Mouse (Mus musculus) megakaryocyte, adult 5-6 weeks (primary cell): ENCODE measurements around the gene Fcho2. TPM values are rescaled to one million over a fixed set of nuclear protein-coding genes. Genes with fewer than 3 reads are reported as not detected.
A peak's percentile ranks its signal among the peaks of the same experiment; 100 is the strongest.

ENCODE experiments used
- ATAC-seq: 2 replicates; pipeline ENCODE4 v1.8.0; 2016; ENCODE audit warnings: mild to moderate bottlenecking, inconsistent platforms; ENCODE audit not compliant: poor library complexity, severe bottlenecking
- total RNA-seq, 2 experiments: library from RNA; stranded (forward) in 1 of 2; stranded (reverse) in 1 of 2; fragments of 153-499, 151-499 nt in 1 of 2; fragments of 221-1000, 200-1000 nt in 1 of 2; gene quantifications; 2 replicates each; pipeline versions ENCODE4 v1.2.3 to v1.2.4; 2015 to 2017

Fcho2 gene
- total RNA-seq, 2 experiments from 2014 or later = 47.5 to 123 TPM

- no peak for ATAC-seq
These were observed 99.1 kb downstream of the Fcho2 start for GRCm38 (mm10) chr13:98716176-98716575.

- no peak for ATAC-seq
These were observed 99.7 kb downstream of the Fcho2 start for GRCm38 (mm10) chr13:98715443-98715990.

- no peak for ATAC-seq
These were observed 104.6 kb downstream of the Fcho2 start for GRCm38 (mm10) chr13:98710655-98711054.

GRCm38 (mm10) chr13:98710236-98710635 lies 105.0 kb downstream of the Fcho2 start:
- ATAC-seq = no peak

DNA sequence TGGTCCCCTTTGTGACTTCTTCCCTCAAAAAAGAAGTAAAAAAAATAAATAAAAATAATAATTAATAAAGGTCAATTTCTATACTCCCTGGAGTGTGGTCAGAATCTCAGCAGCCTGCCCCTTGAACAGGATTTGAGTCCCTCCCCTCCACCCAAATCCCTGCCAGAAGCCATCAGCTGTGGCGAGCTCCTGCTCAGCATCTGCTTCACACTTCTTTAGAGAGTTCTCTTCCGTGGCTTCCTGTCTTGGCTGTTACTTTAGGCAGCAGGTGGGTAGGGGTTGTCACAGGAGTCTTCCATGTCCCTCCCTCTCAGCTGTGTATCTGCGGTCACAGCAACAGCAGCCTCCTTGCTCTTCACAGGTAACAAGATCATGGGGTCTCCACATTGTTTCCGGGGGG lies 109.7 kb downstream of the Fcho2 start:
- no peak for ATAC-seq

DNA sequence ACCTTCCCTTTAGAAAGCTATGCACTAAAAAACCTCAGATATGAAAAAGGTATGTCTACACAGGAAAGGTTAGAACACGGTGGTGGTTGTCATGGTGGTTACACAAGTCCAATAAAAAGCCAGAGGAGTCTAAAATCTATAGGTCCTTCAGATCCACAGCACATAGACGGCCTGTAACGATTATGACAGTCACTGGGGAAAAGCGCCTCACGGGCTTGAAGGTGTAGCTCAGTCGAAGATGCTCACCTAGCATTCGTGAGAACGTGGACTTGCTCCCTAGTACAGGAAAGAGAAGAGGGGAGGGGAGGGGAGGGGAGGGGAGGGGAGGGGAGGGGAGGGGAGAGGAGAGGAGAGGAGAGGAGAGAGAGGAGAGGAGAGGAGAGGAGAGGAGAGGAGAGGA lies 111.5 kb downstream of the Fcho2 start:
- ATAC-seq = no peak

- no peak for ATAC-seq
These were observed 112.9 kb downstream of the Fcho2 start for GRCm38 (mm10) chr13:98702361-98702760.

- ATAC-seq = no peak
These were observed 114.0 kb downstream of the Fcho2 start for GRCm38 (mm10) chr13:98701309-98701675.

DNA sequence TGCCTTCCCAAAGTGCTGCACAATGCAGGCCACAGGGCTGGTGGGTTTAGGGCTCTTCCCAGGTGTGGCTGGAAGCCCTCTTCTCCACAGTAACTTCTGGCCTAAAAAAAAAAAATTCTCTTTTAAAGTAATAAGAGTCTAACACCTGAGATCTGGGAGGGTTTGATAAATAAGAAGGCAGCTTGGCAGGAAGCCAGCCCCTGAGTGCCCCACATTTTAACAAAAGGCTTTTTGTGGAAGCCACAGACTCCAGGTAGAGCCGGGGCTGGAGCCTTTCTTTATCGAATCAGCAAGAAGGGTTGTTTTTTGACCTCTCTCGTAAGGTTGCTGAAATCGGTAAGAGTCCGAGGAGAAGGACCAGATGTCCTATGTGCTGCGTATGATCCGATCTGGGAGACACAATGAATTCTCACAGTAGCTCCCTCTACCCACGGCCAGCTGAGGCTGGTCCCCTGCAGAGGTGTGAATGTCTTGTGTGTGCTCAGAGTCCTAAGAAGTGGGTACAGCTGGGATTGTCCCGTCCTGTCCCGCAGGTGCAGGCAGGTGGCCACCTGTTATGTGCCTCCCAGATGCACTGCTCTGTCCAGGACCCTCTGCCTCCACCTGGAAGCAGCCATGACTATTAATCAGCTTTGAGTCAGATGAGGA lies 114.5 kb downstream of the Fcho2 start:
- ATAC-seq = no peak

DNA sequence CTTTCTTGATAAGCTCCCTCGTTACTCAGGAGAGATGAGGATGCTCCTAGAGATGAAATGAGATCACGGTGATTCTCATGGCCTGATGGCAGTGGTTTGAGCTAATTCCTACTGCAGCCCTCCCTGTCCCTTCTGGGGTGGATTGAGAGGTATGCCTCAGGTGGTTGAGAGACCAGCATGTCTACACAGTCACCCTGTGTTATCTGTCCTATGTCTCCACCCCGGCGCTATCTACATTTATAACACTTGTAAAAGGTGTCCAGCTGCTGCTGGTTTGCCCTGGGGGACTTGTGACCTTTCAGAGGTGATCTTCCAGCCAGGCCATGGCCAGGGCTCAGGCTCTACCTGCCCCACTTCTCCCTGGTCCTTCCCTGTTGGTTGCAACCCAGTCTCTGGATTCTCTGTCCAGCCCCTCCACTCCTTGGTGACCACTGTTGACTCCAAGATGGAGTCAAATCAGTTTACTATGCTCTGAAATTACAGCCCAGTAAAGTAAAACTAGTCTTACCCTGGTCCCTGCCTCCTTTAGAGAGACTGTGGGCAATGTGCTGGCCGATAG lies 115.2 kb downstream of the Fcho2 start:
- no peak for ATAC-seq

- no peak for ATAC-seq
These were observed 116.1 kb downstream of the Fcho2 start for GRCm38 (mm10) chr13:98699051-98699744.

DNA sequence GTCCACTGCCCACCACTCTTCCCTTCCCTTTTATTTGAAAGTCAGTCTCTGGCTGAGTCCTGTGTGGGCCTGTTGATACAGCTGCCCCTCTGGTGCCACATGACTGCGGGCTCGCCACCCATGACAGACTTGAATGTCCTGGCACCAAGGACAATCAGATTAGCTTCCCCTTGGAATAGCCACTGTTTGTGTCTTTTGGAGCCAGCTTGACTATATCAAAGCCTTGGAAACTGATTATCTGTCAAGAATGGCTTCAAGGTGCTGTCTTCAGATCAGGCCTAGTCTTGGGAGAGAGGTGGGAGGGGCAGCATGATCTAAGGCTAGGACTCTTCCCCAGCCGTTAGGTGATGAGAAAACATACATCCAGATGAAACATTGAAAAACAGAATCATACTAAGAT lies 118.5 kb downstream of the Fcho2 start:
- no peak for ATAC-seq

GRCm38 (mm10) chr13:98695546-98695945 lies 119.7 kb downstream of the Fcho2 start:
- ATAC-seq = no peak

DNA sequence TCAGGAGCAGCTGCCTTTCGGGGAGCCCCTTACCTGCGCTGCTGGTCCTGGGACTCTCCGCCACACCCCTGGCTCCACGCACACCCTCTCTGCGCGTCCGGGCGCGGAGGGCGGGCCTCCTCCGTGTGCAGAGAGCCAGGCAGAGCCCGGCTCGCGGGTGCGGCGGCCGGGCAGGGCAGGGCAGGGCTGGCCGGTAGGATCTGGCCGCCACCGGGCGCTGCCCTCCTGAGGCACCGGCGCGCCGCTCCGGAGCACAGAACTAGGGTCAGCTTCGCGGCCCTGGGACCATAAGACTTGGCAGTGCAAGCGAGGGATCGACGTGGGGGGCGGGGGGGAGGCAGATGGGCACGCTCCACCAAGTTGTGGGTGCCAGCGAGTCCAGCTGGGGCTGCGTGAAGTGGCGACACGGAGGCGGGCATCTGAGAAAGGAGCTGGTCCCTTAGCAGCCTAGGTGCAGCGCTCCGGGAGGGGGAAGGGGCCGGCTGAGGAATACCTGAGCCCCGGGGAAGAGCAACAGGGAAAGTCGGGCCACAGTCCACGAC lies 120.4 kb downstream of the Fcho2 start, which contains the start of gene Tmem171:
TSS of gene Tmem171 (minus strand) at position 62 of the 542 bp plus-strand sequence.
- ATAC-seq = no peak

GRCm38 (mm10) chr13:98693316-98693715 lies 121.9 kb downstream of the Fcho2 start:
- ATAC-seq = peak; percentile 39

DNA sequence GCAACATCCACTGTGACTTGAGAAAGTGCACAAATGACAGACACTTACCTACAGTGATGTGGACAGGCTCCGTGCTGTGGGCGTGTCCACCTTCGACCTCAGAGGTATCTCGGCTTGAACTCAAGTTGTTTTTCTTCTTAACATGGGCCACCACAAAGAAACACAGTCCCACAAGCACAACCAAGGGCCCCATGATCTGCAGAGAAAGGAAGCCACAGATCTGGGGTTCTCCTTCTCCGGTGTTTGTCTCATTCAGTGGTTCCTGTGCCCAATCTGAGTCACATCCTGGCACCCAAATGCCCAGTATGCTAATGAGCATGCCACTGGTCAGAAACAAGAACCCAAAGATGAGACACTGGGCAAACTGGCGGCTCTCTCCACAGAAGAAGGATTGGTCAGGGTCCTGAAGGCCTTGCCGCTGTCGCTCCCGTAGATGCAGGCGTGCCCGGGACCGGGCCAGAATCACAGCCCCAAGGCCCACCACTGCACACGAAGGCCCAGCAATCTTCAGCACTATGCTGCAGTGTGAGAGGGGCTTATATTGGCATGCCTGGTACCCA lies 123.2 kb downstream of the Fcho2 start:
- peak; percentile 48 for ATAC-seq

- ATAC-seq = no peak
These were observed 124.4 kb downstream of the Fcho2 start for GRCm38 (mm10) chr13:98690886-98691285.

DNA sequence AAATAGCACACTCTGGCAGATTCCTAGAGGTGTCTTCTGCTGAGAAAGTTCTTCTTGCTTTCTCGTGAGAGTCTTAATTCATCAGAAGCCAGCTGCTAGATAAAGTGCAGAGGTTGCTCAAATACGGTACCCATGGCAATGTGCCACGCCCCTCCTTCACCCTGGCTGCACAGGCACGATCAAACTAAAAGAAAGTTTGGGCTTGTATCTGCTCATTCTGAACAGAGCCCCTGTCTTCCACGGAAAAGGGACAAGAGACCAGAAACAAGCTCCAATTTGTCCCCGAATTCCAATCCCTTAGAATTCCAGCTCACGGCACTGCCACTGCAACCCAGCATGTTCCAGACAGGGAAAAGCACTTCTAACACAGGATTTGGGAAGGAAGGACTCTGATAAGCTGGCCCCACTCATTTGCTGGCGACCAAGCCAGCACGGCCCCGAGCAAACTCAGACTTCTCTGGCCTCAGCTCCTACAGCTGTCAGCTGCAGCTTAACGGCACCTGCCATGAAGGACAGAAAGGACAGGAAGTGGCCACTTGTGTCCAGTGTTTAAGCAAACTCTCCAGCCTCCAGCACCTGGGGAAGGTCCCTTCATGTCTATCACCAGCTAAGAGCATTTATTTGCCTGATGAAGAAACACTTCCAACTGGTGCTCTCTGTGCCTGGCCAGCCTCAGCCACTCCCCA lies 125.5 kb downstream of the Fcho2 start:
- ATAC-seq = no peak

GRCm38 (mm10) chr13:98687931-98688330 lies 127.3 kb downstream of the Fcho2 start:
- no peak for ATAC-seq

GRCm38 (mm10) chr13:98684144-98684900 lies 130.9 kb downstream of the Fcho2 start:
- no peak for ATAC-seq
